Mouse (Mus musculus): ENCODE results near the gene Iqcn. TPM values are rescaled to one million over a fixed set of nuclear protein-coding genes. Genes with fewer than 3 reads are reported as not detected.

Iqcn gene
- polyA plus RNA-seq, 1 experiment: 0.08 TPM

DNA sequence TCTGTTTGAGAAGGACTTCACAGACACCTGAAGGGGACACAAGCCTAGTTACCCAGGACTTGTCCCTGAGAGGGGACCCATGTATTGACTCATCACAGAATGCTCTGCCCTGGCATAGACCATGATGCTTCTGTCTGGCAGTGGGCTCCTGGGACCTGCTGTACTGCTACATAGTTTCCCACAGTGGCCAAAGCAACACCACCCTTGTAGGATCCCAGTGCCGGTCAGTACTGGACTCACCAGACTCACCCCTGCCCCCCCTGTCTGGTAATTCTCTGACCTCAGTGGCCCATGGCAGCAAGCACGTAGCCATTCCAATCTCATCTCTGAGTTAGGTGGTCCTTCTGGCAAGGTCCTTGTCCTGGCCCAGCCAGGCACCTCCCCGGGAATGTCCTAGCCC, 15.1 kb upstream of the Iqcn start:
- no peak for TF ChIP-seq POLR2A (IDR thresholded peaks at IDR 0.05; ENCODE audit: extremely low read depth, insufficient read depth, low read length)
- Histone ChIP-seq H3K4me1 (ENCODE audit: control insufficient read depth, insufficient read depth, low read length) (peaks cover 3% of the 10 kb centered on the region), H3K4me3 (ENCODE audit: insufficient read depth, low read length) (no peak overlapping the region), H3K27ac (ENCODE audit: insufficient read depth, low read length) (no peak overlapping the region)

DNA sequence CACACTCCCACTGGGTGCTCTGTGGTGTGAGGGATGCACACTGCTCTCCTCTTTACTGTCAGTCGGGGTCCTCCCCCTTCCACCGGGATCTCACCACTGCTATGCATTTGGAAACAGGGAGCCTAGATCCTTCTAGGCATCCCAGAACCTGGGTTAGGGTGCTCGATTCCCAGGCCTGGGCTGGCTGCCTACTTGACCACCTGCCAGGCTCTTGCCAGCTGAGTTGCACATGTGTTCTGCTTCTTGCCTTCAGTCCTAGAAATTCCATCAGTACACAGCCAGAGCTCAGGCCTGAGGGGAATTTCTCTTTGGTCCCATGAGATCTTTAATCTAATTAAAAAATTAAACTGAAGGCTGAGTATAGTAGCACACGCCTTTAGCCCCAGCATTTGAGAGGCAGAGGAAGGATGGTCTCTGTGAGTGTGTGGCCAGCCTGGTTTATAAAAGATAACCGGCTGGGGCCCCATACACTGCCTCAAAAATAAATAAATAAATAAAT, 13.3 kb upstream of the Iqcn start:
- H3K27ac ChIP-seq (ENCODE audit: insufficient read depth, low read length): no peak overlapping the region
- TF ChIP-seq CTCF (IDR thresholded peaks at IDR 0.05; ENCODE audit: extremely low read depth, insufficient read depth, low read length) (no peak), POLR2A (IDR thresholded peaks at IDR 0.05; ENCODE audit: extremely low read depth, insufficient read depth, low read length) (no peak)
- H3K4me1 ChIP-seq (ENCODE audit: control insufficient read depth, insufficient read depth, low read length): no peaks in the 10 kb centered on the region; the same call in 1 of the 2 replicates
- no peak overlapping the region for H3K4me3 ChIP-seq (ENCODE audit: insufficient read depth, low read length)

DNA sequence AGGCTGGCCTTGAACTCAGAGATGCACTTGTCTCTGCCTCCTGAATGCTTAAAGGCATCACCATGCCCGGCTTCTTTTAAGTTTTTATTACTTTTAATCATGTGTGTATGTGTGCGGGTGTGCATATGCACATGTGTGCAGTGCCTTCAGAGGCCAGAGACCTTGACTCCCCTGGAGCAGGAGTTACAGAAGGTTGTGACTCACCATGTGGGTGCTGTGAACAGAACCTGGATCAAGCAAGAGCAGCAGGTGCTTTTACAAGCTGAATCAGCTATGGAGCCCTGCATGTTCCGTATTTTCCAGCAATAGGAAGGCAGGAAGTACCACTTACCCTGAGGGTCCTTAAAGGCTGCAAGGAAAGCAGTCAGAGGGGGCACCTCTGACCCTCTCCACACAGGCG, 12.0 kb upstream of the Iqcn start:
- no peak for TF ChIP-seq POLR2A (IDR thresholded peaks at IDR 0.05; ENCODE audit: extremely low read depth, insufficient read depth, low read length)
- TF ChIP-seq CTCF (IDR thresholded peaks at IDR 0.05; ENCODE audit: extremely low read depth, insufficient read depth, low read length): no peak
- H3K4me3 ChIP-seq (ENCODE audit: insufficient read depth, low read length): no peak overlapping the region
- no peaks in the 10 kb centered on the region; the same call in 1 of the 2 replicates for H3K4me1 ChIP-seq (ENCODE audit: control insufficient read depth, insufficient read depth, low read length)
- no peak overlapping the region for H3K27ac ChIP-seq (ENCODE audit: insufficient read depth, low read length)

DNA sequence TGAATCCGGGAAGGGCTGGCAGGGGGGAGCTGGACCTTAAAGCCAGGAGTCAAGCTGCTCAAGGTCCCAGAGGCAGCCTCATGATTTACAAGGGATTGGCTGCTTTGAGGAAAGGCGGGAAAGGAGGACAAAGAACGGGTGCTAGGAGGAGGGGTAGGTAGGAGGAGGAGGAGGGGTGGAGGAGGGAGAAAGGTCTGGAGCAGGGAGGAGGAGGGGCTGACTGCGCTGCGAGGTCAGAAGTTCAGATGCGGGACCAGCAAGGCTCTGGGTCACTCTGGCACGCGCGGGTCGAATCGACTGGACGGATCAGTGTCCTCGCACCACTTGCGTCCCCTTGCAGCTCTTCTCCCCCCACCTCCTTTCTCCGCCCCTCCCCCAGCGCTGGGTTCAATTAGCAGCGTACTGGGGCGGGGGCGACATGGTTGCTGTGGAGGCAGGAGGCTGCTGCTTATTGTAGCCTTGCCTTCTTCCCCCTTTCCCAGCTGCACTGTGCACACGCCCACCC, 11.5 kb upstream of the Iqcn start:
- no peak overlapping the region for H3K4me3 ChIP-seq (ENCODE audit: insufficient read depth, low read length)
- TF ChIP-seq CTCF (IDR thresholded peaks at IDR 0.05; ENCODE audit: extremely low read depth, insufficient read depth, low read length) (no peak), POLR2A (IDR thresholded peaks at IDR 0.05; ENCODE audit: extremely low read depth, insufficient read depth, low read length) (no peak)
- no peak overlapping the region for H3K27ac ChIP-seq (ENCODE audit: insufficient read depth, low read length)
- H3K4me1 ChIP-seq (ENCODE audit: control insufficient read depth, insufficient read depth, low read length): no peaks in the 10 kb centered on the region; the same call in 1 of the 2 replicates

DNA sequence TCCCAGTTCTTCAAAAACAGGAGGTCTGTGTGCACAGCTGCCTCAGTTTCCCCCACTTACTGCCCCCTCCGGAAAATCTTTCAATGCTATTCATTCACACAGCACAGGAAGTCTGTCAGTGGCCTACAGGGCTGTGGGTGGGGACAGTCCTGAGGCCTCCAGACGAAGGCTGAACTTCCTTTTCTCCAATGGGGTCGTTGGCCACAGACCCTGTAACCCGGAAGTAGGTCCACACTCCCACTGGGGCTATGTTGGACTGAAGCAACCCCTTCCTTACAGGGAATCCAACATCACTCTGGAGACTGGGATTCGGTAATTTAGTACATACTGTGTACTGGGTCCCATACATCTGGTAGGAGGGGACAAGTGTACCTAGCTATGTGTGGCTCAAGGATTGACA, 9.6 kb upstream of the Iqcn start:
- H3K27ac ChIP-seq (ENCODE audit: insufficient read depth, low read length): no peak overlapping the region
- no peaks in the 10 kb centered on the region; the same call in 1 of the 2 replicates for H3K4me1 ChIP-seq (ENCODE audit: control insufficient read depth, insufficient read depth, low read length)
- no peak overlapping the region for H3K4me3 ChIP-seq (ENCODE audit: insufficient read depth, low read length)
- TF ChIP-seq POLR2A (IDR thresholded peaks at IDR 0.05; ENCODE audit: extremely low read depth, insufficient read depth, low read length) (no peak), CTCF (IDR thresholded peaks at IDR 0.05; ENCODE audit: extremely low read depth, insufficient read depth, low read length) (no peak)

DNA sequence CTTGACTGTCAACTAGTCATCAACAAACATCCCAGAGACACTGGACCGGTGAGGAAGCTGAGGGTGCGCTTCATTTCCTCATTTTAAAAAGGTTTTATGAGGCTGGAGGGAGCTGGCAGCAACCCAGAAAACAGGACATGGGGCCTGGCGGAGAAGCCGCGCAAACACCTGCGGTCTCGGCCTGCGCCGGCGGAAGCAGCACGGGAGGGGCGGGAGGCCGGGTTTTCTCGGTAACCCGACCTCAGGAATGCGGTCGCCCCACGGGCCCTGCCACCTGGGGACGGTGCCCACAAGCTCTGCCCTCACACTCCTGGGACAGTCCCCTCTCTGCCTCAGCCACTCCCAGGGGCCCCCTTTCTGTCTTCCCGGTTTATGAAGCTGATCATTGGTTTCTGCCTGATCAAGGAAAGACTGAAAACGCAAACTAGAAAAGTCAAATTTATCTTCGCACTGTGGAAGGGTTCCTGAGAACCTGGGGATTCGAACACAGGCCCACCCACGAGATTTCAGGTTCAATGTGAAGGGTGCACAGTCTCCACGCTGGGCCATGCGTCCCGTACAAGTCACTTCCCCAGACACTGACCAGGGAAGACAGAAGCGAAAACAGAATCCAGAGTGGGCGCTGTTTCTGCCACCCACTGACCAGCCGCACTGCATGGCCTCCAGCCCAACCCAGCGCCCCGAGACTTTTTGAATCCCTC, 7.8 kb upstream of the Iqcn start:
- TF ChIP-seq POLR2A (IDR thresholded peaks at IDR 0.05; ENCODE audit: extremely low read depth, insufficient read depth, low read length): no peak
- TF ChIP-seq CTCF (IDR thresholded peaks at IDR 0.05; ENCODE audit: extremely low read depth, insufficient read depth, low read length): no peak
- Histone ChIP-seq H3K27ac (ENCODE audit: insufficient read depth, low read length) (no peak overlapping the region), H3K4me1 (ENCODE audit: control insufficient read depth, insufficient read depth, low read length) (no peaks in the 10 kb centered on the region; the same call in 1 of the 2 replicates), H3K4me3 (ENCODE audit: insufficient read depth, low read length) (no peak overlapping the region)

DNA sequence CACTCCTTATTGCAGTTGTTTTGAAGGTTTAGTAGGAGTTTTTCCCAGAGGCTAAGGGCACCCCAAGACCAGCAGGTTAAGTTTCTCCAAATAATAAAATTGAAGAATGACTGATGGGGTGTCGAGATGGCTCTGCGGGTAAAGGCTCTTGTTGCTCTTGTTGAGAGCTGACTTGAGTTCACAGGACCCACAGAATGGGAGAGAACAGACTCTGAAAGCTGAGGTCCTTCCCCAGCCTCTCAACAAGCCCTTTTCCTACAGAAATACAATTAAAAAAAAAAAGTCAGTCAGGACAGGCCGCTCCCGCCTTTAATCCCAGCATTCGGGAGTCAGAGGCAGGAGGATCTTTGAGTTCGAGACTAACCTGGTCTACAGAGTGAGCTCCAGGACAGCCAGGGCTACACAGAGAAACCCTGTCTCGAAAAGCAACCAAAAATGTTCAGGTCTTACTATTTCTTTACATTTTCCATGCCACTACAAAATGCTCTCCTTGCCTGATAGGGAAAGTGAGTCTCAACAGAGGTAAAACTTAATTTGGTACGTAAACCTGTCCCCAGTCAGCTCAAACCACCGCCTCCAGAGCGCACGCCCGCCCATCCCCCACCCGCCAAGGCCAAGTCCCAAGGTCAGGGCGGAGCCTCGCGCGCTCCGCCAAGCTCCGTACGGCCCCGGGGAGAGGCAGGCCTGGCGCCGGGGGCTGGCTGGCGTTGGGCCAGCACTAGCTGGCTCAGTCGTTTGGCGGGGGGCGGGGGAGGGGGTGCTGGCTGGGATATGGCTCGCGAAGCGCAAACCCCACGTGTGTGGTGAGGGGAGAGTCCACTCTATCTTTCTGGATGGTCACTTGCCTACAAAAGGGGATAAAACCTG, 7.0 kb upstream of the Iqcn start:
- TF ChIP-seq CTCF (IDR thresholded peaks at IDR 0.05; ENCODE audit: extremely low read depth, insufficient read depth, low read length): no peak
- TF ChIP-seq POLR2A (IDR thresholded peaks at IDR 0.05; ENCODE audit: extremely low read depth, insufficient read depth, low read length): 0 out of 2 replicates have a peak, but pooled peaks have one; percentile 9

DNA sequence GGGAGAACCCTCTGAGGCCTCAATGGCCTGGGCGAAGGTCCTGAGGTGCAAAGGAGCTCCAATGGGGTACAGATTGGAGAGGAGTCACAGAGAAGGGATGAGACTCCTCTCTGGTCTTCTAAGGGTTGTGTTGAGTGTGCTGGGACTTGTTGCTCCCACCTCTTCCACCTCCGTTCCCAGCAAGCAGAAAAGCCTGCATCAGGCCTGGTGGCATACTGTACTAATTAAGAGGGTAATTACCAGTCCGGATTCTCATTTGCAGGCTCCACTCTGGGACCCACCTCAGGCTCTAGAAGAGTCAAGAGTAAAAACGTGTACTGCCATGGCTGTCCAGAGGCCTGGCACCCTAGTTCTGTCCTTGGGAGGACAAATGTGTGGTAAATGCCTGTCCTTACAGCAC, 6.3 kb upstream of the Iqcn start:
- TF ChIP-seq POLR2A (IDR thresholded peaks at IDR 0.05; ENCODE audit: extremely low read depth, insufficient read depth, low read length) (no peak), CTCF (IDR thresholded peaks at IDR 0.05; ENCODE audit: extremely low read depth, insufficient read depth, low read length) (no peak)
- no peak overlapping the region for H3K4me3 ChIP-seq (ENCODE audit: insufficient read depth, low read length)
- H3K27ac ChIP-seq (ENCODE audit: insufficient read depth, low read length): no peak overlapping the region
- H3K4me1 ChIP-seq (ENCODE audit: control insufficient read depth, insufficient read depth, low read length): peaks cover 2% of the 10 kb centered on the region; the same call in 1 of the 2 replicates

More for the DNA sequence above, 7.0 kb upstream of the Iqcn start:
- no peaks in the 10 kb centered on the region; the same call in 1 of the 2 replicates for H3K4me1 ChIP-seq (ENCODE audit: control insufficient read depth, insufficient read depth, low read length)
- H3K27ac ChIP-seq (ENCODE audit: insufficient read depth, low read length): 0 out of 2 replicates have a peak overlapping the region, but pooled peaks have one; percentile 6
- H3K4me3 ChIP-seq (ENCODE audit: insufficient read depth, low read length): no peak overlapping the region

All from cortical plate, adult 2 months (tissue).